Mouse (Mus musculus): Measurements from ENCODE around the gene Cep112.

DNA sequence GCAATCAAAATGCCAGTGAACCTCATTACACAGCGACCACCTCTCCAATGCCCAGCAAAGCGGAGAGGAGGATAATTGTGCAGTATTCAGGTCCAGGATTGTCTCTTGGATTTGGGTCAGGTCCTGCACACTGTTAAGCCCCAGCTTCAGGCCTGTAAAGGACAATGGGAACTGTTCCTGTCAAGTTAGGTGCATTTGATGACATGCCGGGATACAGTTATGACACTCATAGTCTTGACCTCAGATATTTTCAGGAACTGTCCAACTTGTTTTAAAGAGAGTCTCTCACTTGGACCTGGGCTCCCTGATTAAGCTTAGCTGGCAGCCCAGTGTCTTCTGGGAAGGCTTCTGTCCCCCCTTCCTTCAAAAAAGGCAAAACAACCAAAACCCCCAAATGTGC, 1.1 kb downstream of the Cep112 start:
- TF ChIP-seq CTCF (conservative IDR thresholded peaks at IDR 0.05; ENCODE audit: low read length) (no peak), POU5F1 (IDR thresholded peaks at IDR 0.05; ENCODE audit: borderline replicate concordance, low read length) (no peak)

Data from E14TG2a.4 (cell line).